Mouse (Mus musculus) brain, embryonic 14.5 days (tissue): ENCODE data around the gene Dab1.

Experiments used
- CTCF ChIP-seq: fragments of 200-500 bp; IDR thresholded peaks from 2 replicates; pipeline ENCODE4 v1.5.1; 2012; ENCODE audit warnings: inconsistent platforms, mild to moderate bottlenecking, moderate library complexity, borderline replicate concordance; ENCODE audit not compliant: insufficient read depth, insufficient read length; ENCODE audit errors: extremely low read depth
- POLR2A ChIP-seq: fragments of 200-500 bp; IDR thresholded peaks from 2 replicates; pipeline ENCODE4 v1.6.1; 2012; ENCODE audit warnings: mild to moderate bottlenecking, inconsistent platforms, borderline replicate concordance; ENCODE audit not compliant: poor library complexity, insufficient read depth, insufficient read length, severe bottlenecking; ENCODE audit errors: extremely low read depth

GRCm38 (mm10) chr4:104642761-104643469 lies 1023.8 kb downstream of the Dab1 start:
- TF ChIP-seq CTCF (no peak), POLR2A (no peak)
